Mouse (Mus musculus) erythroblast, adult 5-6 weeks (primary cell): ENCODE results near the gene Lamb3. TPM values are rescaled to one million over a fixed set of nuclear protein-coding genes. Genes with fewer than 3 reads are reported as not detected.
"Not testable (repeated sequence)": the region's sequence is repeated elsewhere in the genome, so short reads cannot be mapped to it uniquely, and the experiment has no call there.

Experiments
- ATAC-seq: replicated peaks from 2 replicates; pipeline ENCODE4 v1.8.0; 2016; ENCODE audit warnings: moderate number of reproducible peaks, mild to moderate bottlenecking, moderate TSS enrichment, inconsistent platforms; ENCODE audit not compliant: poor library complexity, low FRiP score, severe bottlenecking
- total RNA-seq, 2 experiments: library from RNA; stranded (forward) in 1 of 2; stranded (reverse) in 1 of 2; fragments of 150-400 nt in 1 of 2; fragments of 200-764, 138-1000 nt in 1 of 2; gene quantifications; 2 replicates each; pipeline versions ENCODE4 v1.2.3 to v1.2.4; 2015 to 2017; ENCODE audit warnings: low replicate concordance in 2 of 2

Gene Lamb3
- total RNA-seq, 2 experiments from 2014 or later = 0.58 to 4.1 TPM

- no peak for ATAC-seq
Measured at GRCm38 (mm10) chr1:193270965-193271763, 63.7 kb downstream of the Lamb3 start.

- ATAC-seq = no peak
Measured at GRCm38 (mm10) chr1:193272137-193272915, 64.8 kb downstream of the Lamb3 start.

GRCm38 (mm10) chr1:193272916-193273601, 65.6 kb downstream of the Lamb3 start, which contains the start of gene G0s2:
TSS of gene G0s2 (minus strand) at chr1:193273217.
- no peak for ATAC-seq

GRCm38 (mm10) chr1:193274407-193275071, 67.0 kb downstream of the Lamb3 start:
- ATAC-seq = no peak

- ATAC-seq = no peak
Measured at GRCm38 (mm10) chr1:193278414-193279045, 71.0 kb downstream of the Lamb3 start.

GRCm38 (mm10) chr1:193279492-193279891, 72.0 kb downstream of the Lamb3 start:
- ATAC-seq = no peak

- ATAC-seq = no peak
Measured at GRCm38 (mm10) chr1:193281344-193281743, 73.8 kb downstream of the Lamb3 start.

- no peak for ATAC-seq
Measured at GRCm38 (mm10) chr1:193284228-193284779, 76.8 kb downstream of the Lamb3 start.

- not testable (repeated sequence) for ATAC-seq
Measured at GRCm38 (mm10) chr1:193285766-193286325, 78.3 kb downstream of the Lamb3 start.

GRCm38 (mm10) chr1:193287578-193287977, 80.1 kb downstream of the Lamb3 start:
- ATAC-seq = no peak

GRCm38 (mm10) chr1:193289076-193289475, 81.6 kb downstream of the Lamb3 start:
- ATAC-seq = no peak

GRCm38 (mm10) chr1:193289914-193290313, 82.4 kb downstream of the Lamb3 start:
- ATAC-seq = no peak

GRCm38 (mm10) chr1:193290686-193291085, 83.2 kb downstream of the Lamb3 start:
- ATAC-seq = no peak

- ATAC-seq = no peak
Measured at GRCm38 (mm10) chr1:193293039-193293438, 85.5 kb downstream of the Lamb3 start.

GRCm38 (mm10) chr1:193293926-193294325, 86.4 kb downstream of the Lamb3 start:
- ATAC-seq = no peak

- no peak for ATAC-seq
Measured at GRCm38 (mm10) chr1:193295920-193296319, 88.4 kb downstream of the Lamb3 start.

GRCm38 (mm10) chr1:193298141-193298765, 90.8 kb downstream of the Lamb3 start:
- ATAC-seq = no peak

- no peak for ATAC-seq
Measured at GRCm38 (mm10) chr1:193299995-193300394, 92.5 kb downstream of the Lamb3 start.
